Mouse (Mus musculus) heart, embryonic 15.5 days (tissue): ENCODE data around the gene BC004004. TPM values are rescaled to one million over a fixed set of nuclear protein-coding genes. Genes with fewer than 3 reads are reported as not detected.
"Not testable (repeated sequence)": the region's sequence is repeated elsewhere in the genome, so short reads cannot be mapped to it uniquely, and the experiment has no call there.

Source experiments
- ATAC-seq: fragments of 200-750 bp; cut with Nextera tagmentation; replicated peaks from 2 replicates; pipeline ENCODE4 v1.8.0; 2017; ENCODE audit warnings: low read depth, moderate TSS enrichment; ENCODE audit not compliant: insufficient number of reproducible peaks, insufficient read depth, low FRiP score
- H3K27ac ChIP-seq: fragments of 300-500 bp; sonication (generic); 2 replicates; pipeline ENCODE4 v1.5.1; 2015; ENCODE audit warnings: mild to moderate bottlenecking, inconsistent platforms
- H3K27me3 ChIP-seq: fragments of 300-500 bp; sonication (generic); 2 replicates; pipeline ENCODE4 v1.6.1; 2015; ENCODE audit warnings: inconsistent platforms
- H3K36me3 ChIP-seq: fragments of 300-500 bp; sonication (generic); 2 replicates; pipeline ENCODE4 v1.6.1; 2015; ENCODE audit warnings: mild to moderate bottlenecking, inconsistent platforms
- H3K4me1 ChIP-seq: fragments of 300-500 bp; sonication (generic); replicated peaks from 2 replicates; pipeline ENCODE4 v1.6.1; 2015; ENCODE audit warnings: inconsistent platforms
- H3K4me2 ChIP-seq: fragments of 300-500 bp; sonication (generic); 2 replicates; pipeline ENCODE4 v1.6.1; 2015; ENCODE audit warnings: inconsistent platforms, mild to moderate bottlenecking, moderate library complexity
- H3K4me3 ChIP-seq: fragments of 300-500 bp; sonication (generic); 2 replicates; pipeline ENCODE4 v1.5.1; 2015; ENCODE audit warnings: mild to moderate bottlenecking, inconsistent platforms
- H3K9ac ChIP-seq: fragments of 300-500 bp; sonication (generic); 2 replicates; pipeline ENCODE4 v1.6.1; 2015; ENCODE audit warnings: mild to moderate bottlenecking, inconsistent platforms
- H3K9me3 ChIP-seq: fragments of 300-500 bp; sonication (generic); replicated peaks from 2 replicates; pipeline ENCODE4 v1.6.1; 2016; ENCODE audit warnings: inconsistent platforms
- WGBS: fragments of 180-500 bp; shearing (Covaris S2); methylation state at CpG from one replicate; pipeline ENCODE4 v1.1.7; 2015; ENCODE audit warnings: mixed read lengths; 5-methylcytosine and 5-hydroxymethylcytosine counted together
- polyA plus RNA-seq: library from polyadenylated mRNA; unstranded; fragments of >200 nt; fragmentation: Nextera tagmentation; extraction: Ambion mirVana; gene quantifications from 2 replicates; pipeline ENCODE4 v1.2.1, GENCODE M21; 2015

BC004004 gene
- polyA plus RNA-seq, 1 experiment from 2014 or later = 91.1 TPM

DNA sequence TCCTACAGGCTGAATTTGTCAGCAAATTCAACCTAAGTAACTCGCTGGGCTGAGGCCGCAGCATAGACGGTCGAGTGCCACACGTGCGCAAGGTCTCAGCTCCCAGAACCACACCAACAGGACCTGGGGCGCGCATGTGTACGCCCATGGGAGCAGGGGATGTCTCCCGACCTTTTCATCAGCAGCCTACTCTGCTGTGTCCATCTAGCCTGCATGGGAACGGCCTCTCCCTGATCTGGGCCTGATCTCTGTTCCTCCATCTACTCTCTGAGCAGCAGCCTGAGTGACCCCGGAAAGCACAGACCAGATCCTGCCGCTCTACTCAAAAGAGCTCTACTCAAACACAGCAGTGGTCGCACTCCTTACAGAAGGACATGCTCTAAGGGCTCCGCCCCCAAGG, 8.1 kb upstream of the BC004004 start:
- Histone ChIP-seq H3K9ac (no peak overlapping the region), H3K27ac (no peak overlapping the region), H3K27me3 (no peaks in the 10 kb centered on the region), H3K9me3 (no peaks in the 10 kb centered on the region), H3K36me3 (peaks cover 6% of the 10 kb centered on the region; the same call in 1 of the 2 replicates), H3K4me2 (no peak overlapping the region), H3K4me1 (peaks cover 74% of the 10 kb centered on the region), H3K4me3 (no peak overlapping the region)
- ATAC-seq = no peak
- WGBS = 91% methylated on average over 15 of the region's 15 CpGs

DNA sequence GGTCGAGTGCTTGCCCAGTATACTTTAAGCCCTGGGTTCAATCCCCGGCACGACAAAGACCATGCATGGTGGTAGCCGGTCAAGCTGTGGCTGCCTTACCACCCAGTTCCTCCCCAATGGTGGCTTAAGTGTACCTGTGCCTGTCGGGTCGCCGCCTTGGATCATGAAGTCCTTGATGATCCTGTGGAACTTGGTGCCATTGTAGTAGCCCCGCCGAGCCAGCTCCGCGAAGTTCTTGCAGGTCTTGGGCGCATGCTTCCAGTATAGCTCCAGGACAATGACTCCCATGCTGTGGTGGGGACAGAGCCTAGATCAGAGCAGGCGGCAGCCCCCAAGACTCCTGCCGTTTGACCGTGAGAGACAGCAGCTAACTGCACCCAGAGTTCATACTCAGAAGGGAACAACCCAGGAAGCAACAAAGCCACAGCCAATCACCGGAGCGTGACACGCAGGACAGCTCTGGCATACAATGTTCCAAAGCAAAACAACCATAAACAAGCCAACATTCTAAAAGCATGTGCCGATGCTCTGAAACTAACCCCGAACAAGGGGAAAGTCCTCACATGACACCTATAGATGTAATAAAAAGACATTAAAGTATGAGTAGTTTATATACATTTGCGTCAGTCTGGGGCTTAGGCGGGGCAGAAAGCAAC, 6.9 kb upstream of the BC004004 start:
- H3K27me3 ChIP-seq = no peaks in the 10 kb centered on the region
- peaks cover 62% of the 10 kb centered on the region for H3K4me1 ChIP-seq
- 89% methylated on average over 22 of the region's 22 CpGs for WGBS
- no peak overlapping the region for H3K9ac ChIP-seq
- no peak overlapping the region for H3K27ac ChIP-seq
- H3K36me3 ChIP-seq = peaks cover 6% of the 10 kb centered on the region; the same call in 1 of the 2 replicates
- no peak for ATAC-seq
- no peak overlapping the region for H3K4me3 ChIP-seq
- peak overlapping the region; percentile 67; the same call in 1 of the 2 replicates for H3K4me2 ChIP-seq
- H3K9me3 ChIP-seq = no peaks in the 10 kb centered on the region

DNA sequence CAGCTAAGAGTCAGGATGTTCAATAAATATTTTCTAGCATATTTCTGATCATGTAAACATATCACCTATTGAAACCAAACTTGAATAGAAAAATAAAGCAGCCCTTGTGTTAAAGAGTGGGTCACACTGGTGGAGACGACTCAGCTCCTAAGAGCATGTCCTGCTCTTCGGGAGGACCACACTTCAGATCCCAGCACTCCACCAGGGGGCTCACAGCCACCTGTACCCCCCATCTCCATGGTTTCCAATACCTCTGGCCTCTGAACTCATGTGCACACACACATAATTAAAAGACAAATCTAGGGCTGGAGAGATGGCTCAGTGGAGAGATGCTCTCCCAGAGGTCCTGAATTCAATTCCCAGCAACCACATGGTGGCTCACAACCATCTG, 6.3 kb upstream of the BC004004 start:
- H3K4me3 ChIP-seq = peak overlapping the region; percentile 77; the same call in 1 of the 2 replicates
- no peak overlapping the region for H3K27ac ChIP-seq
- H3K36me3 ChIP-seq = peaks cover 6% of the 10 kb centered on the region; the same call in 1 of the 2 replicates
- H3K27me3 ChIP-seq = no peaks in the 10 kb centered on the region
- H3K4me1 ChIP-seq = peaks cover 56% of the 10 kb centered on the region
- H3K9me3 ChIP-seq = no peaks in the 10 kb centered on the region
- peak overlapping the region; percentile 67 for H3K4me2 ChIP-seq
- WGBS = 35% methylated on average over 2 of the region's 2 CpGs
- H3K9ac ChIP-seq = no peak overlapping the region
- no peak for ATAC-seq

DNA sequence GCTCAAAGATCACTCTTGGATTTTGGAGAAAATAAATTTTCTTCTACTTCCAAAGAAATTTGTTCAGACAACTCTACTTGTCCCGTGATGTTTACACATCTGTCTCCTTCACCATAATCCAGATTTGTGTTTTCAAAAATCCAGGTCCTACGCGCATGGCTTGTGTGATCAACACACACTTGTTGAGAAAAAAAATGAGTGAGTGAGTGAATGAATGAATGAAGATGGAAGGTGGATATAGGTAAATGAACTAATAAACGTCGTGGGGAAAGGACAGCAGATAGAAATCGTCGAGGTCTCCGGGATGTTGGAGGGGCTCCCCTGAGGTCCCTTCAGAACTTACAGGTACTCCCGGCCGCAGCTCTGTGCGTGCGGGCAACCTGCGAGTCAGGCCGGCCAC, 5.2 kb upstream of the BC004004 start:
- H3K36me3 ChIP-seq = peaks cover 6% of the 10 kb centered on the region; the same call in 1 of the 2 replicates
- peak overlapping the region; percentile 67 for H3K4me2 ChIP-seq
- H3K9ac ChIP-seq = peak overlapping the region; percentile 77
- no peaks in the 10 kb centered on the region for H3K27me3 ChIP-seq
- H3K4me1 ChIP-seq = peaks cover 48% of the 10 kb centered on the region
- peak overlapping the region; percentile 77 for H3K4me3 ChIP-seq
- no peak for ATAC-seq
- H3K9me3 ChIP-seq = no peaks in the 10 kb centered on the region
- H3K27ac ChIP-seq = peak overlapping the region; percentile 99
- WGBS = under 1% methylated on average over 14 of the region's 14 CpGs

DNA sequence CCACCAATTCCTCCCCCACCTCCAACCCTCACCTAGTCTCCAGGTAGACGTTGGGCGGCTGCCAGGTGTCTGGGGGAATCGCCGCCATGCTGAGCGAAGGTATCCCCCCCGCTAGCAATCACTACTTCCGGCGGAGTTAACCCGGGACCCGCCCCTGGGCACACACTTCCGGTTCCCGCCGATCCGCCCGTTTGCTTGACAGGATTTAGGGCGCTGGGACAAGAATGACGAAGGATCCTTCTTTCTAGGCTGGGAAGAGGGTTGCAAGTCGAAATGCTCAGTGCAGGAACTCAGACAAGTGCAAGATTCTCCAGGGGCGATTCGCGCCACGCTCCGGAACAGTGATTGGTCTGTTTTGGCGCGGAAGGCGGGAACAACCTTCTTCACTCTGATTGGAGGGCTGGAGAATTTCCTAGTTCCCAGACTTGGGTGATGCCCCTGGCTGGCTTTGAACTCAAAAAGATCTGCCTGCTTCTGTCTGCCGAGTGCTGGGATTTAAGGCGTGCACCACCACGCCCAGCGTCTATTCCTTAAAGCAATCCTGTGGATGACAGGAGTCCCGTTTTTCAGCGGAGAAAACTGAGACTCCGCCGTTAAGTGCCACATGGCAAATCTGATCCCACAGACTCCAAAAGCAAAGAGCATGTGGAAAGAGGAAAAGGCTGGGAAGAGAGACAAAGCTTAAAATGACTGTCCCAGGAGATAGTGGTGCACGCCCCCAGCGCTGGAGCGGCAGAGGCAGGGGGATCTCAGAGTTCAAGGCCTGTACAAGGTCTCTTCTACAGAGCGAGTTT, 4.6 kb upstream of the BC004004 start, which contains the start of gene Ppil1:
Gene Ppil1 (minus strand): TSS at position 347 of the 794 bp plus-strand sequence.
- peaks cover 42% of the 10 kb centered on the region for H3K4me1 ChIP-seq
- ATAC-seq = no peak; the same call in 1 of the 2 replicates

DNA sequence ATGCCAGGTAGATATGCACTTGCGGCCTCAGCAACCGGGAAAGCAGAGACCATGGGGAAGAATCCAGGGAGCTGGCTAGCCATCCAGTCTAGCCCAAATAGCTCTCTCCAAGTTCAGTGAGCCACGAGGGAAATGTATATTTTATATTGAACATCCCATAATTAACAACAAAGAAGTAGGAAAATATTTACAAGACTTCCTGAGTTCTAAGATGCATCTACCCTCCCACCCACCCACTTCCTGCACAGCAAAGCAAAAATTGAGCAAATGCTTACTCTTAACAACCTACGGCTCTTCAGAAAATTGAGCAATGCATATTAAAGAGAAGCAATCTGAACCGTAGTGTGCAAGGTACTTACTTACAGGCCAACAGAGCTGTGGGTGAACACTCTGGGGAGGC, 3.8 kb upstream of the BC004004 start:
- H3K27me3 ChIP-seq = no peaks in the 10 kb centered on the region
- H3K27ac ChIP-seq = peak overlapping the region; percentile 99
- peak overlapping the region; percentile 77; the same call in 1 of the 2 replicates for H3K4me3 ChIP-seq
- ATAC-seq = no peak
- no peaks in the 10 kb centered on the region for H3K9me3 ChIP-seq
- H3K4me2 ChIP-seq = peak overlapping the region; percentile 67
- WGBS = 76% methylated on average over 5 of the region's 5 CpGs
- H3K4me1 ChIP-seq = peaks cover 40% of the 10 kb centered on the region
- peak overlapping the region; percentile 77; the same call in 1 of the 2 replicates for H3K9ac ChIP-seq
- peaks cover 6% of the 10 kb centered on the region; the same call in 1 of the 2 replicates for H3K36me3 ChIP-seq

More for the DNA sequence above, 4.6 kb upstream of the BC004004 start, which contains the start of gene Ppil1:
- H3K4me3 ChIP-seq = peak within 1 kb of the TSS; percentile 77
- 6% methylated on average over 38 of the region's 38 CpGs for WGBS
- peak within 1 kb of the TSS; percentile 67 for H3K4me2 ChIP-seq
- H3K36me3 ChIP-seq = peaks cover 6% of the 10 kb centered on the region; the same call in 1 of the 2 replicates
- no peaks in the 10 kb centered on the region for H3K27me3 ChIP-seq
- H3K9ac ChIP-seq = peak within 1 kb of the TSS; percentile 77
- H3K9me3 ChIP-seq = no peaks in the 10 kb centered on the region
- peak within 1 kb of the TSS; percentile 99 for H3K27ac ChIP-seq

DNA sequence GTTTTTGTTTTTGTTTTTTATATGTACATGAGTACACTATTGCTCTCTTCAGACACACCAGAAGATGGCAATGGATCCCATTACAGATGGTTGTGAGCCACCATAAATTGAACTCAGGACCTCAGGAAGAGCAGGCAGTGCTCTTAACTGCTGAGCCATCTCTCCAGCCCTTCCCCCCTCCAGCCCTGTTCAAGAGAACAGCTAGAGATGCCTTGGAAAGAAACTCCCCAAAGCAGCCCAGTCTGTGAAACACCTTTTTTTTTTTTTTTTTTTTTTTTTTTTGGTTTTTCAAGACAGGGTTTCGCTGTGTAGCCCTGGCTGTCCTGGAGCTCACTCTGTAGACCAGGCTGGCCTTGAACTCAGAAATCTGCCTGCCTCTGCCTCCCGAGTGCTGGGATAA, 1.5 kb upstream of the BC004004 start:
- not testable (repeated sequence) for H3K9ac ChIP-seq, ATAC-seq, H3K36me3 ChIP-seq, H3K4me2 ChIP-seq, H3K27me3 ChIP-seq, H3K27ac ChIP-seq, H3K9me3 ChIP-seq, H3K4me3 ChIP-seq
- peaks cover 38% of the 10 kb centered on the region for H3K4me1 ChIP-seq
- 84% methylated on average over 2 of the region's 2 CpGs for WGBS

DNA sequence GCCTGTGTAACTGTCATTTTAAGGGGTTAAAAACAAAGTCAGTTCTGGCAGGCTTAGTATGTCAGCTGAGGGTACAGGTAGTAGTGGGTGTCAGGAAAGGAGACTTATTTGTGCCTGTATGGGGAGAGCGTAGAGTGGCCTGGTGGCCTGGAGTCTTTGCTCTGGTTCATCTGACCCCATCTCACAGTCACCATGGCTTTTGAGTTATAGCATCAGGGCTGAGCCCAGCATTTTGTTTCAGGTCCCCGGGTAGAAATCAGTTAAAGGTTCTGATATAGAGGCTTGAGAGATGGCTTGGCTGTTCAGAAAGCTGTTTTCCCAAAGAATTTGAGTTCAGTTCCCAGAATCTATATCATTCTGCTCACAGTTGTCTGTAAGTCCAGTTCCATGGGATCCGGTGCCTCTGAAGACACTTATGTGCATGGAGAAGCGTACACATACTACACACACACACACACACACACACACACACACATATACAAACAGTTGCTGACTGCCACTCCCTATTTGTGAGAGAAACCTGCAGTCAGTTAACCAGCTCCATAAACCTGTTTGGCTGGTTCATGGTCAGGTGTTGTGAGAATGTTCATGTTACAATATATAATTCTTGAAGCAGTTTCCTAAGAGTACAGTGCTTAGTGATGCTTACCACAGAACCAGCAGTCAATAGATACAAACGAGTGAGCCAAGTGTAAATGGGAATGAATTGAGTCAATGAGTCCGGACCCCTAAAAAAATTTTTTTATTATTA, 482 bp upstream of the BC004004 start:
- Histone ChIP-seq H3K36me3 (no peaks in the 10 kb centered on the region), H3K4me1 (peaks cover 29% of the 10 kb centered on the region), H3K9ac (peak overlapping the region; percentile 23; the same call in 1 of the 2 replicates), H3K27me3 (no peaks in the 10 kb centered on the region), H3K4me3 (peak overlapping the region; percentile 96), H3K9me3 (no peaks in the 10 kb centered on the region), H3K27ac (peak overlapping the region; percentile 97), H3K4me2 (peak overlapping the region; percentile 77)
- no peak for ATAC-seq
- 58% methylated on average over 6 of the region's 6 CpGs for WGBS

DNA sequence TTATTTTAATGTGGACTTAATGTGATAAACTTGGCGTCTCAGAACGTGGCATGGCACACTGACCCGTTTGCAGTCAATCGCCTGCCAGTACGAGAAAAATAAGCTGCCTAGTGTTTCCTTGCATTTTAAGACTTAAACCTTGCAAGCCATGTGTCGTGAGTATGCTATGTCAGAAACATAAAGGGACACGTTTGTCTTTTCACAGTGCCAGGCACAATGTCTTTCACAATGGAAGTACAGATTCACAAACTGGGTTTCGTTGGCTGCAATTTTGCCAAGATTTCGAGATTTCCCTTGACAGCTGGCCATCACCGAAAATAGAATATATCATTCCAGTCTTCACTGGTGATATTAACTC, 740 bp downstream of the BC004004 start:
- Histone ChIP-seq H3K9me3 (no peaks in the 10 kb centered on the region), H3K4me1 (peaks cover 29% of the 10 kb centered on the region), H3K4me2 (peak overlapping the region; percentile 77), H3K27me3 (no peaks in the 10 kb centered on the region), H3K36me3 (no peaks in the 10 kb centered on the region), H3K4me3 (peak overlapping the region; percentile 96), H3K27ac (peak overlapping the region; percentile 97), H3K9ac (peak overlapping the region; percentile 96)
- WGBS = 15% methylated on average over 10 of the region's 10 CpGs
- ATAC-seq = no peak

DNA sequence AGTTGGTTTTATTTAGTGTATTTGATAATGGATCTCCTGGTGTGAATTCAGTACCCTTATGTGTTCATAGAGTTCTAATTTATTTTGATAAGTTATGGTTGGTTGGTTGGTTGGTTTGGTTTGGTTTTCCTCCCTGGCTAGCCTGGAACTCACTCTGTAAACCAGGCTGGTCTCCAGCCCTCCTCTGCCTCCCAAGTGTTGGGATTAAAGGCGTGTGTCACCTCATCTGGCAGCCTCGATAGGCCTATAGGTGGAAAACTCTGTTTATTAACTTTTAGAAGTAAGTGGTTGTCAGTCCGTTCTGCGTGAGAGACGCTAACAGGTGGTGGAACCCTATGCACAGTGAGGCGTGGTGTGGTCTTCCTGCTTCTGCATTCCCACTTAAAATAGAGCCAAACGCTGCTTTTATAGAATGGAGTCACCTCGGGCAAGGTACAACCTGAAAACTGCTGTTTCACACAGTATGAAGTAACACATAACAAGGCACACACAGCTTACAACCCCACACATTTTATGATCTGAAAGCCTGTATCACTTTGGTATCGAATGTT, 1.6 kb downstream of the BC004004 start:
- 89% methylated on average over 9 of the region's 9 CpGs for WGBS
- no peaks in the 10 kb centered on the region for H3K36me3 ChIP-seq
- ATAC-seq = no peak
- H3K4me2 ChIP-seq = peak overlapping the region; percentile 77; the same call in 1 of the 2 replicates
- no peaks in the 10 kb centered on the region for H3K9me3 ChIP-seq
- no peak overlapping the region for H3K4me3 ChIP-seq
- no peak overlapping the region for H3K27ac ChIP-seq
- no peak overlapping the region for H3K9ac ChIP-seq
- H3K27me3 ChIP-seq = no peaks in the 10 kb centered on the region
- H3K4me1 ChIP-seq = peaks cover 25% of the 10 kb centered on the region
